In genomic region chr2:158175433-158175832, GRCm38 (mm10) we compare ENCODE assay signal across 12 mouse cellular contexts. TPM values are rescaled to one million over a fixed set of nuclear protein-coding genes. Genes with fewer than 3 reads are reported as not detected.
DNase-seq lines count a peak whose midpoint lies in the region; ATAC-seq and TF ChIP-seq lines count a peak whose summit lies in the region.
"Had no signal": no experiment of that assay in that cellular context is flagged by ENCODE, and none has a peak within 500 bp of the region (broad histone marks: within the 10 kb centered on the region; RNA-seq: fewer than 3 reads in every experiment).

No protein-coding gene starts in this region.

- no peak for ATAC-seq in kidney, postnatal 0 days (replicated peaks; ENCODE audit: low FRiP score, low read depth)
- ATAC-seq in liver, embryonic 15.5 days (ENCODE audit: insufficient read depth): peak; percentile 69
- ATAC-seq in midbrain, embryonic 13.5 days: no peak
- ATAC-seq: forebrain, postnatal 0 days had no signal

- no peak for TF ChIP-seq CTCF in kidney, postnatal 0 days (IDR thresholded peaks at IDR 0.05; ENCODE audit: low read depth)
- no peak for TF ChIP-seq CTCF in small intestine, adult 2 months (IDR thresholded peaks at IDR 0.05; ENCODE audit: extremely low read depth, insufficient read length, insufficient replicate concordance, low read depth, low read length)

- DNase-seq in kidney, postnatal 0 days (ENCODE audit: low spot score): peak; percentile 27
- DNase-seq in kidney, postnatal 14 days: no peak
- DNase-seq in brain, adult 2 months (ENCODE audit: low read depth, low spot score): peak; percentile 37
- no peak for DNase-seq in thymus, postnatal 0 days (ENCODE audit: low spot score)
- DNase-seq: forebrain, postnatal 0 days; kidney, adult 11 months had no signal

- H3K4me1 ChIP-seq in kidney, postnatal 0 days (replicated peaks; ENCODE audit: insufficient read depth, low read length): peaks cover 15% of the 10 kb centered on the region; the same call in 1 of the 2 replicates
- H3K4me1 ChIP-seq in liver, embryonic 15.5 days (replicated peaks): peaks cover 51% of the 10 kb centered on the region
- H3K4me1 ChIP-seq in small intestine, adult 2 months (ENCODE audit: control insufficient read depth, insufficient read depth, insufficient read length, low read length): peaks cover 33% of the 10 kb centered on the region
- H3K4me1 ChIP-seq in midbrain, embryonic 13.5 days (replicated peaks): peaks cover 24% of the 10 kb centered on the region

- WGBS in kidney, postnatal 0 days: 51% methylated on average over 3 of the region's 3 CpGs
- WGBS in liver, embryonic 15.5 days (ENCODE audit: insufficient replicate concordance): 2% methylated on average over 3 of the region's 3 CpGs
- WGBS in small intestine, adult 2 months: 56% methylated on average over 3 of the region's 3 CpGs
- 89% methylated on average over 3 of the region's 3 CpGs for WGBS in midbrain, embryonic 13.5 days

- H3K4me3 ChIP-seq in kidney, postnatal 0 days (replicated peaks; ENCODE audit: low read depth, low read length): no peak overlapping the region
- H3K4me3 ChIP-seq in liver, embryonic 15.5 days (replicated peaks): no peak overlapping the region
- H3K4me3 ChIP-seq in small intestine, adult 2 months (ENCODE audit: low read depth, low read length): no peak overlapping the region
- no peak overlapping the region for H3K4me3 ChIP-seq in midbrain, embryonic 13.5 days (replicated peaks)
- H3K4me3 ChIP-seq: embryonic facial prominence, embryonic 15.5 days; limb, embryonic 15.5 days; myocyte had no signal

- H3K9ac ChIP-seq in kidney, postnatal 0 days (ENCODE audit: low read depth, low read length): no peak overlapping the region
- no peak overlapping the region for H3K9ac ChIP-seq in liver, embryonic 15.5 days
- H3K9ac ChIP-seq in midbrain, embryonic 13.5 days (replicated peaks): no peak overlapping the region
- H3K9ac ChIP-seq: embryonic facial prominence, embryonic 15.5 days; forebrain, postnatal 0 days; limb, embryonic 15.5 days had no signal

- no peak overlapping the region for H3K4me2 ChIP-seq in kidney, postnatal 0 days (ENCODE audit: low read length)
- H3K4me2 ChIP-seq in liver, embryonic 15.5 days: peak overlapping the region; percentile 29
- H3K4me2 ChIP-seq in midbrain, embryonic 13.5 days (replicated peaks): no peak overlapping the region
- H3K4me2 ChIP-seq: embryonic facial prominence, embryonic 15.5 days; limb, embryonic 15.5 days had no signal

- no peaks in the 10 kb centered on the region for H3K36me3 ChIP-seq in kidney, postnatal 0 days (ENCODE audit: insufficient read depth, low read length)
- H3K36me3 ChIP-seq in liver, embryonic 15.5 days (replicated peaks): no peaks in the 10 kb centered on the region
- no peaks in the 10 kb centered on the region for H3K36me3 ChIP-seq in small intestine, adult 2 months (ENCODE audit: control insufficient read depth, insufficient read depth, low read length)
- no peaks in the 10 kb centered on the region for H3K36me3 ChIP-seq in midbrain, embryonic 13.5 days
- H3K36me3 ChIP-seq: embryonic facial prominence, embryonic 15.5 days; limb, embryonic 15.5 days had no signal

- TF ChIP-seq POLR2A in small intestine, adult 2 months (IDR thresholded peaks at IDR 0.05; ENCODE audit: low read depth, low read length): no peak

- H3K27me3 ChIP-seq in kidney, postnatal 0 days (ENCODE audit: insufficient read depth, low read length): no peaks in the 10 kb centered on the region
- peaks cover 42% of the 10 kb centered on the region for H3K27me3 ChIP-seq in liver, embryonic 15.5 days
- H3K27me3 ChIP-seq in small intestine, adult 2 months (ENCODE audit: control insufficient read depth, insufficient read depth, low read length): no peaks in the 10 kb centered on the region
- H3K27me3 ChIP-seq in midbrain, embryonic 13.5 days: no peaks in the 10 kb centered on the region
- H3K27me3 ChIP-seq: embryonic facial prominence, embryonic 15.5 days; limb, embryonic 15.5 days had no signal

- H3K27ac ChIP-seq in kidney, postnatal 0 days: no peak overlapping the region
- peak overlapping the region; percentile 79 for H3K27ac ChIP-seq in liver, embryonic 15.5 days (replicated peaks)
- H3K27ac ChIP-seq in small intestine, adult 2 months (ENCODE audit: insufficient read depth, low read depth, low read length): 0 out of 2 replicates have a peak overlapping the region, but pooled peaks have one; percentile 48
- no peak overlapping the region for H3K27ac ChIP-seq in midbrain, embryonic 13.5 days
- H3K27ac ChIP-seq: embryonic facial prominence, embryonic 15.5 days; limb, embryonic 15.5 days had no signal

- H3K9me3 ChIP-seq in kidney, postnatal 0 days (replicated peaks; ENCODE audit: low read length): no peaks in the 10 kb centered on the region
- H3K9me3 ChIP-seq in liver, embryonic 15.5 days (replicated peaks): no peaks in the 10 kb centered on the region
- 0 out of 2 replicates have a peak, but pooled peaks cover 5% of the 10 kb centered on the region for H3K9me3 ChIP-seq in midbrain, embryonic 13.5 days
- H3K9me3 ChIP-seq: embryonic facial prominence, embryonic 15.5 days; limb, embryonic 15.5 days had no signal

RNA-seq across cellular contexts. Expression of gene Tgm2, which starts 29.2 kb away (rescaled TPM):
- polyA plus RNA-seq in kidney, postnatal 0 days (2015; fragmentation: Nextera tagmentation; extraction: Ambion mirVana): 26.9 and 31.7 TPM in 2 replicates
- polyA plus RNA-seq in liver, embryonic 15.5 days (2015; fragmentation: Nextera tagmentation; extraction: Ambion mirVana): 67.7 and 77.8 TPM in 2 replicates
- 89.6 and 93.0 TPM in 2 replicates for polyA plus RNA-seq in small intestine, adult 2 months (2012; rRNA removed)
- polyA plus RNA-seq in midbrain, embryonic 13.5 days (2015; fragmentation: Nextera tagmentation; extraction: Ambion mirVana): 9.1 and 12.3 TPM in 2 replicates
- 8.5 and 9.0 TPM in 2 replicates for polyA plus RNA-seq in thymus, postnatal 0 days (2015; fragmentation: Nextera tagmentation; extraction: Ambion mirVana)

RNA-seq across cellular contexts. Expression of gene D630003M21Rik, which starts 53.6 kb away (rescaled TPM):
- polyA plus RNA-seq in kidney, postnatal 0 days (2015; fragmentation: Nextera tagmentation; extraction: Ambion mirVana): 4.0 and 4.7 TPM in 2 replicates
- polyA plus RNA-seq in liver, embryonic 15.5 days (2015; fragmentation: Nextera tagmentation; extraction: Ambion mirVana): 0.61 and 0.78 TPM in 2 replicates
- 1.1 and 1.7 TPM in 2 replicates for polyA plus RNA-seq in small intestine, adult 2 months (2012; rRNA removed)
- polyA plus RNA-seq in midbrain, embryonic 13.5 days (2015; fragmentation: Nextera tagmentation; extraction: Ambion mirVana): 1.6 and 2.4 TPM in 2 replicates
- polyA plus RNA-seq in thymus, postnatal 0 days (2015; fragmentation: Nextera tagmentation; extraction: Ambion mirVana): 0.35 and 0.47 TPM in 2 replicates

Comparison
In these comparisons a context has a peak if more than half of its experiments do, and no peak if none do; other contexts are left out.
1. DNase-seq: peak in kidney, postnatal 0 days (single experiment) and brain, adult 2 months (single experiment); none in kidney, postnatal 14 days (single experiment) and thymus, postnatal 0 days (single experiment).
2. H3K27ac ChIP-seq: peak in liver, embryonic 15.5 days (single experiment) and small intestine, adult 2 months (single experiment); none in kidney, postnatal 0 days (single experiment) and midbrain, embryonic 13.5 days (single experiment).